Mouse (Mus musculus) embryonic fibroblast, embryonic 13.5 days (primary cell): ENCODE data around the gene Apmap.

ENCODE experiments used
- CTCF ChIP-seq: IDR thresholded peaks from 2 replicates; pipeline ENCODE4 v1.5.1; 2011; ENCODE audit warnings: mild to moderate bottlenecking, control low read depth, low read length, moderate library complexity, borderline replicate concordance; ENCODE audit not compliant: insufficient read depth
- POLR2A ChIP-seq: IDR thresholded peaks from 2 replicates; pipeline ENCODE4 v1.6.1; 2011; ENCODE audit warnings: low read depth, mild to moderate bottlenecking, control low read depth, low read length, moderate library complexity

- TF ChIP-seq CTCF: no peak
- TF ChIP-seq POLR2A: no peak
Observed at GRCm38 (mm10) chr2:150656112-150656511, 47.7 kb upstream of the Apmap start.
